Mouse (Mus musculus) midbrain, embryonic 14.5 days (tissue): ENCODE measurements around the gene Smpd4. TPM values are rescaled to one million over a fixed set of nuclear protein-coding genes. Genes with fewer than 3 reads are reported as not detected.

ENCODE experiments used
- ATAC-seq: fragments of 200-750 bp; cut with Nextera tagmentation; 2 replicates; pipeline ENCODE4 v1.8.0; 2017; ENCODE audit warnings: moderate number of reproducible peaks, moderate library complexity; ENCODE audit not compliant: low FRiP score, low TSS enrichment
- DNase-seq: peaks from one replicate; pipeline ENCODE4 v3.0.0-alpha.2; 2015
- H3K27ac ChIP-seq: fragments of 300-500 bp; sonication (generic); replicated peaks from 2 replicates; pipeline ENCODE4 v1.5.1; 2014; ENCODE audit warnings: mild to moderate bottlenecking, low read depth, low read length, moderate library complexity
- H3K27me3 ChIP-seq: fragments of 300-500 bp; sonication (generic); 2 replicates; pipeline ENCODE4 v1.6.1; 2014; ENCODE audit warnings: low read length, control low read depth, mixed read lengths; ENCODE audit not compliant: control insufficient read depth, insufficient read depth
- H3K36me3 ChIP-seq: fragments of 300-500 bp; sonication (generic); 2 replicates; pipeline ENCODE4 v1.6.1; 2014; ENCODE audit warnings: low read length, control low read depth; ENCODE audit not compliant: control insufficient read depth, insufficient read depth
- H3K4me1 ChIP-seq: fragments of 300-500 bp; sonication (generic); 2 replicates; pipeline ENCODE4 v1.6.1; 2014; ENCODE audit warnings: mild to moderate bottlenecking, antibody characterized with exemption, low read length, control low read depth; ENCODE audit not compliant: control insufficient read depth, insufficient read depth
- H3K4me2 ChIP-seq: fragments of 300-500 bp; sonication (generic); 2 replicates; pipeline ENCODE4 v1.6.1; 2014; ENCODE audit warnings: mild to moderate bottlenecking, low read length, moderate library complexity
- H3K4me3 ChIP-seq: fragments of 300-500 bp; sonication (generic); replicated peaks from 2 replicates; pipeline ENCODE4 v1.5.1; 2014; ENCODE audit warnings: low read depth, low read length
- H3K9ac ChIP-seq: fragments of 300-500 bp; sonication (generic); replicated peaks from 2 replicates; pipeline ENCODE4 v1.6.1; 2014; ENCODE audit warnings: mild to moderate bottlenecking, low read length, moderate library complexity
- H3K9me3 ChIP-seq: fragments of 300-500 bp; sonication (generic); 2 replicates; pipeline ENCODE4 v1.6.1; 2016; ENCODE audit warnings: low read length, control low read depth, mixed read lengths; ENCODE audit not compliant: control insufficient read depth
- WGBS: fragments of 180-500 bp; shearing (Covaris S2); extraction: QIAGEN DNeasy Blood & Tissue Kit; methylation state at CpG from one replicate; pipeline ENCODE4 v1.1.7; 2014; 5-methylcytosine and 5-hydroxymethylcytosine counted together
- polyA plus RNA-seq: library from polyadenylated mRNA; unstranded; fragments of >200 nt; fragmentation: Nextera tagmentation; extraction: Ambion mirVana; gene quantifications from 2 replicates; pipeline ENCODE4 v1.2.1, GENCODE M21; 2014

Smpd4 gene
- polyA plus RNA-seq, 1 experiment from 2014 or later, result 29.3 TPM

GRCm38 (mm10) chr16:17633481-17634181 lies 14.5 kb downstream of the Smpd4 start:
- H3K27me3 ChIP-seq, result no peaks in the 10 kb centered on the region
- no peak overlapping the region for H3K27ac ChIP-seq
- peaks cover 54% of the 10 kb centered on the region for H3K36me3 ChIP-seq
- H3K9me3 ChIP-seq, result no peaks in the 10 kb centered on the region
- H3K4me1 ChIP-seq, result no peaks in the 10 kb centered on the region
- H3K9ac ChIP-seq, result no peak overlapping the region
- 77% methylated on average over 8 of the region's 8 CpGs for WGBS
- DNase-seq (no peak), ATAC-seq (no peak)
- no peak overlapping the region for H3K4me2 ChIP-seq
- H3K4me3 ChIP-seq, result no peak overlapping the region

GRCm38 (mm10) chr16:17636904-17637303 lies 17.8 kb downstream of the Smpd4 start:
- 85% methylated on average over 2 of the region's 2 CpGs for WGBS
- no peak overlapping the region for H3K4me2 ChIP-seq
- DNase-seq (no peak), ATAC-seq (no peak)
- no peaks in the 10 kb centered on the region for H3K27me3 ChIP-seq
- H3K27ac ChIP-seq, result no peak overlapping the region
- H3K36me3 ChIP-seq, result peaks cover 59% of the 10 kb centered on the region
- no peak overlapping the region for H3K9ac ChIP-seq
- H3K4me1 ChIP-seq, result no peaks in the 10 kb centered on the region
- H3K9me3 ChIP-seq, result no peaks in the 10 kb centered on the region
- H3K4me3 ChIP-seq, result no peak overlapping the region

DNA sequence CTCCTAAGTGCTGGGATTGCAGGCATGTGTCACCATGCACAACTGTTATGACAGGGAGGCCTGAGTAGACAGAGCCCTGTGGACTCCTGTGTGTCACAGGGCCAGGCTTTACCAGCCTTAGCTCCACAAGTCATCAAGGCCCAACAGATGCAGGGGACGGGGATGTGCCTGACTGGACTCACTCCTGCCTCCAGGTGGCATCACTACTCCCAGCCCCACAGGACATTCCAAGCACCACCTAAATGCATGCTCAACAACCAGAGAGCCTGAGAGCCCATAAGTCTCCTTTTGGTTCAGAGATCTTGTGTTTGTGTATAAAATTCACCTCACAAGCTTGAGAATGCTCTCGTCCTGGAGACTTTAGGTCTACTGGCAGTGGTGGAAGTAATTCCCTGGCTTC lies 18.5 kb downstream of the Smpd4 start:
- Histone ChIP-seq H3K27ac (no peak overlapping the region), H3K4me3 (no peak overlapping the region), H3K27me3 (no peaks in the 10 kb centered on the region), H3K9me3 (no peaks in the 10 kb centered on the region), H3K9ac (no peak overlapping the region), H3K4me2 (no peak overlapping the region), H3K4me1 (no peaks in the 10 kb centered on the region), H3K36me3 (peaks cover 58% of the 10 kb centered on the region)
- WGBS, result 82% methylated on average over 2 of the region's 2 CpGs
- ATAC-seq, result no peak
- no peak for DNase-seq

- Histone ChIP-seq H3K9me3 (no peaks in the 10 kb centered on the region), H3K27ac (no peak overlapping the region), H3K36me3 (peaks cover 58% of the 10 kb centered on the region), H3K27me3 (no peaks in the 10 kb centered on the region), H3K4me2 (no peak overlapping the region), H3K4me1 (no peaks in the 10 kb centered on the region), H3K9ac (no peak overlapping the region), H3K4me3 (no peak overlapping the region)
- 91% methylated on average over 9 of the region's 9 CpGs for WGBS
- DNase-seq (no peak), ATAC-seq (no peak)
Measured at GRCm38 (mm10) chr16:17638036-17638628, 19.0 kb downstream of the Smpd4 start.

GRCm38 (mm10) chr16:17639081-17639480 lies 19.9 kb downstream of the Smpd4 start:
- H3K4me3 ChIP-seq, result no peak overlapping the region
- no peak overlapping the region for H3K4me2 ChIP-seq
- no peak overlapping the region for H3K9ac ChIP-seq
- no peak overlapping the region for H3K27ac ChIP-seq
- H3K9me3 ChIP-seq, result no peaks in the 10 kb centered on the region
- WGBS, result 96% methylated on average over 3 of the region's 3 CpGs
- H3K27me3 ChIP-seq, result no peaks in the 10 kb centered on the region
- H3K4me1 ChIP-seq, result no peaks in the 10 kb centered on the region
- DNase-seq, result no peak
- H3K36me3 ChIP-seq, result peaks cover 60% of the 10 kb centered on the region
- no peak for ATAC-seq

DNA sequence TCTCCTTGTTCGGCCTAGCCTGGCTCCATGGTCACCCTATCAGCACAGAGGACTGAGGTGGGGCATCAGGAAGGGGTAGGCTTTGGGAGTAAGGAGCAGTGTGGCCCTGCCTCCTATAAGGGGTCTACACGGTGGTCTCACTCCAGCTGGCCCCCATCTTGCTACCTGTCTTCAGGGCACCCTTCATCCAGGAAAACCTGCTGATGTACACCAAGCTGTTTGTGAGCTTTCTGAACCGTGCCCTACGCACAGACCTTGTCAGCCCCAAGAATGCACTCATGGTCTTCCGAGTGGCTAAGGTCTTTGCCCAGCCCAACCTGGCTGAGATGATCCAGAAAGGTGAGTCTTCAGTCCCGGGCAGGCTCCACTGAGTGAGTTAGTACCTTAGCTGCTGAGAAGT lies 20.8 kb downstream of the Smpd4 start:
- ATAC-seq (no peak), DNase-seq (no peak)
- no peaks in the 10 kb centered on the region for H3K4me1 ChIP-seq
- H3K4me3 ChIP-seq, result no peak overlapping the region
- H3K9ac ChIP-seq, result no peak overlapping the region
- H3K27me3 ChIP-seq, result no peaks in the 10 kb centered on the region
- H3K9me3 ChIP-seq, result no peaks in the 10 kb centered on the region
- 96% methylated on average over 6 of the region's 6 CpGs for WGBS
- no peak overlapping the region for H3K27ac ChIP-seq
- peaks cover 60% of the 10 kb centered on the region for H3K36me3 ChIP-seq
- H3K4me2 ChIP-seq, result no peak overlapping the region

GRCm38 (mm10) chr16:17640706-17641105 lies 21.6 kb downstream of the Smpd4 start:
- 92% methylated on average over 9 of the region's 9 CpGs for WGBS
- peaks cover 60% of the 10 kb centered on the region for H3K36me3 ChIP-seq
- H3K27ac ChIP-seq, result no peak overlapping the region
- H3K9ac ChIP-seq, result no peak overlapping the region
- DNase-seq, result no peak
- no peaks in the 10 kb centered on the region for H3K4me1 ChIP-seq
- no peaks in the 10 kb centered on the region for H3K9me3 ChIP-seq
- H3K4me3 ChIP-seq, result no peak overlapping the region
- no peak overlapping the region for H3K4me2 ChIP-seq
- H3K27me3 ChIP-seq, result no peaks in the 10 kb centered on the region
- no peak for ATAC-seq

GRCm38 (mm10) chr16:17641301-17641700 lies 22.1 kb downstream of the Smpd4 start:
- no peak for DNase-seq
- H3K27ac ChIP-seq, result no peak overlapping the region
- no peak for ATAC-seq
- H3K27me3 ChIP-seq, result no peaks in the 10 kb centered on the region
- H3K9ac ChIP-seq, result no peak overlapping the region
- no peaks in the 10 kb centered on the region for H3K9me3 ChIP-seq
- peaks cover 60% of the 10 kb centered on the region for H3K36me3 ChIP-seq
- peaks cover 3% of the 10 kb centered on the region; the same call in 1 of the 2 replicates for H3K4me1 ChIP-seq
- no peak overlapping the region for H3K4me3 ChIP-seq
- 90% methylated on average over 6 of the region's 6 CpGs for WGBS
- no peak overlapping the region for H3K4me2 ChIP-seq

- Histone ChIP-seq H3K4me1 (peaks cover 10% of the 10 kb centered on the region; the same call in 1 of the 2 replicates), H3K4me3 (no peak overlapping the region), H3K27me3 (no peaks in the 10 kb centered on the region), H3K9ac (no peak overlapping the region), H3K27ac (no peak overlapping the region), H3K9me3 (no peaks in the 10 kb centered on the region), H3K36me3 (peaks cover 60% of the 10 kb centered on the region), H3K4me2 (no peak overlapping the region)
- whole genome bisulfite sequencing, result 89% methylated on average over 8 of the region's 8 CpGs
- ATAC-seq (no peak), DNase-seq (no peak)
Measured at GRCm38 (mm10) chr16:17642311-17642710, 23.2 kb downstream of the Smpd4 start.
